Mouse (Mus musculus): ENCODE measurements around the gene Avpr2. TPM values are rescaled to one million over a fixed set of nuclear protein-coding genes. Genes with fewer than 3 reads are reported as not detected.

Avpr2 gene
- polyA plus RNA-seq, 1 experiment from 2014 or later: not detected

GRCm38 (mm10) chrX:73875881-73876280 is 16.0 kb upstream of the Avpr2 start:
- Histone ChIP-seq H3K4me1 (ENCODE audit: control insufficient read depth, insufficient read depth, low read length) (no peaks in the 10 kb centered on the region), H3K9me3 (ENCODE audit: control insufficient read depth, low read length) (no peaks in the 10 kb centered on the region), H3K4me3 (ENCODE audit: low read depth, low read length) (no peak overlapping the region), H3K4me2 (ENCODE audit: low read depth) (no peak overlapping the region), H3K36me3 (ENCODE audit: control insufficient read depth, insufficient read depth, low read length) (no peaks in the 10 kb centered on the region), H3K27ac (ENCODE audit: low read depth, low read length) (no peak overlapping the region), H3K27me3 (ENCODE audit: control insufficient read depth, insufficient read depth, low read length) (no peaks in the 10 kb centered on the region), H3K9ac (ENCODE audit: low read length) (no peak overlapping the region)
- 72% methylated on average over 2 of the region's 2 CpGs for WGBS
- no peak for DNase-seq (ENCODE audit: low spot score)
- ATAC-seq (ENCODE audit: insufficient read depth, low FRiP score, low TSS enrichment): no peak

- no peak for DNase-seq (ENCODE audit: low spot score)
- Histone ChIP-seq H3K4me3 (ENCODE audit: low read depth, low read length) (no peak overlapping the region), H3K9me3 (ENCODE audit: control insufficient read depth, low read length) (no peaks in the 10 kb centered on the region), H3K27me3 (ENCODE audit: control insufficient read depth, insufficient read depth, low read length) (no peaks in the 10 kb centered on the region), H3K27ac (ENCODE audit: low read depth, low read length) (no peak overlapping the region), H3K36me3 (ENCODE audit: control insufficient read depth, insufficient read depth, low read length) (no peaks in the 10 kb centered on the region), H3K4me2 (ENCODE audit: low read depth) (no peak overlapping the region), H3K4me1 (ENCODE audit: control insufficient read depth, insufficient read depth, low read length) (no peaks in the 10 kb centered on the region), H3K9ac (ENCODE audit: low read length) (no peak overlapping the region)
- ATAC-seq (ENCODE audit: insufficient read depth, low FRiP score, low TSS enrichment): no peak
- WGBS: 58% methylated on average over 1 of the region's 1 CpGs
These were observed 14.9 kb upstream of the Avpr2 start for GRCm38 (mm10) chrX:73877014-73877413.

GRCm38 (mm10) chrX:73880194-73881035 is 11.5 kb upstream of the Avpr2 start:
- peak overlapping the region; percentile 55 for H3K9ac ChIP-seq (ENCODE audit: low read length)
- H3K27ac ChIP-seq (ENCODE audit: low read depth, low read length): 0 out of 2 replicates have a peak overlapping the region, but pooled peaks have one; percentile 27
- H3K4me1 ChIP-seq (ENCODE audit: control insufficient read depth, insufficient read depth, low read length): no peaks in the 10 kb centered on the region
- H3K4me2 ChIP-seq (ENCODE audit: low read depth): peak overlapping the region; percentile 53
- peak; percentile 27 for ATAC-seq (ENCODE audit: insufficient read depth, low FRiP score, low TSS enrichment)
- H3K4me3 ChIP-seq (ENCODE audit: low read depth, low read length): peak overlapping the region; percentile 45
- peak; percentile 58 for DNase-seq (ENCODE audit: low spot score)
- no peaks in the 10 kb centered on the region for H3K27me3 ChIP-seq (ENCODE audit: control insufficient read depth, insufficient read depth, low read length)
- H3K36me3 ChIP-seq (ENCODE audit: control insufficient read depth, insufficient read depth, low read length): no peaks in the 10 kb centered on the region
- H3K9me3 ChIP-seq (ENCODE audit: control insufficient read depth, low read length): no peaks in the 10 kb centered on the region
- 15% methylated on average over 31 of the region's 48 CpGs for WGBS

- Histone ChIP-seq H3K9ac (ENCODE audit: low read length) (peak overlapping the region; percentile 55), H3K36me3 (ENCODE audit: control insufficient read depth, insufficient read depth, low read length) (no peaks in the 10 kb centered on the region), H3K9me3 (ENCODE audit: control insufficient read depth, low read length) (no peaks in the 10 kb centered on the region), H3K4me2 (ENCODE audit: low read depth) (peak overlapping the region; percentile 53), H3K4me1 (ENCODE audit: control insufficient read depth, insufficient read depth, low read length) (no peaks in the 10 kb centered on the region), H3K27me3 (ENCODE audit: control insufficient read depth, insufficient read depth, low read length) (no peaks in the 10 kb centered on the region), H3K27ac (ENCODE audit: low read depth, low read length) (0 out of 2 replicates have a peak overlapping the region, but pooled peaks have one; percentile 27), H3K4me3 (ENCODE audit: low read depth, low read length) (peak overlapping the region; percentile 45)
- ATAC-seq (ENCODE audit: insufficient read depth, low FRiP score, low TSS enrichment) (peak; percentile 68), DNase-seq (ENCODE audit: low spot score) (no peak)
- 30% methylated on average over 16 of the region's 16 CpGs for WGBS
These were observed 10.9 kb upstream of the Avpr2 start for GRCm38 (mm10) chrX:73881036-73881427.

- Histone ChIP-seq H3K27me3 (ENCODE audit: control insufficient read depth, insufficient read depth, low read length) (no peaks in the 10 kb centered on the region), H3K4me2 (ENCODE audit: low read depth) (peak overlapping the region; percentile 53; the same call in 1 of the 2 replicates), H3K4me1 (ENCODE audit: control insufficient read depth, insufficient read depth, low read length) (no peaks in the 10 kb centered on the region), H3K9ac (ENCODE audit: low read length) (peak overlapping the region; percentile 55; the same call in 1 of the 2 replicates), H3K36me3 (ENCODE audit: control insufficient read depth, insufficient read depth, low read length) (no peaks in the 10 kb centered on the region), H3K27ac (ENCODE audit: low read depth, low read length) (no peak overlapping the region), H3K9me3 (ENCODE audit: control insufficient read depth, low read length) (no peaks in the 10 kb centered on the region), H3K4me3 (ENCODE audit: low read depth, low read length) (no peak overlapping the region)
- 15% methylated on average over 6 of the region's 6 CpGs for WGBS
- ATAC-seq (ENCODE audit: insufficient read depth, low FRiP score, low TSS enrichment) (peak; percentile 50; the same call in 1 of the 2 replicates), DNase-seq (ENCODE audit: low spot score) (peak; percentile 36)
These were observed 10.4 kb upstream of the Avpr2 start for GRCm38 (mm10) chrX:73881463-73881862.

GRCm38 (mm10) chrX:73892833-73893232 is 931 bp downstream of the Avpr2 start:
- Histone ChIP-seq H3K27ac (ENCODE audit: low read depth, low read length) (no peak overlapping the region), H3K4me2 (ENCODE audit: low read depth) (no peak overlapping the region), H3K4me3 (ENCODE audit: low read depth, low read length) (no peak overlapping the region), H3K36me3 (ENCODE audit: control insufficient read depth, insufficient read depth, low read length) (no peaks in the 10 kb centered on the region), H3K9ac (ENCODE audit: low read length) (no peak overlapping the region), H3K9me3 (ENCODE audit: control insufficient read depth, low read length) (no peaks in the 10 kb centered on the region), H3K27me3 (ENCODE audit: control insufficient read depth, insufficient read depth, low read length) (no peaks in the 10 kb centered on the region), H3K4me1 (ENCODE audit: control insufficient read depth, insufficient read depth, low read length) (no peaks in the 10 kb centered on the region)
- DNase-seq (ENCODE audit: low spot score) (no peak), ATAC-seq (ENCODE audit: insufficient read depth, low FRiP score, low TSS enrichment) (no peak)
- 90% methylated on average over 14 of the region's 14 CpGs for WGBS

- no peak within 1 kb of the TSS for H3K4me3 ChIP-seq (ENCODE audit: low read depth, low read length)
- H3K9ac ChIP-seq (ENCODE audit: low read length): no peak within 1 kb of the TSS
- H3K9me3 ChIP-seq (ENCODE audit: control insufficient read depth, low read length): no peaks in the 10 kb centered on the region
- H3K4me2 ChIP-seq (ENCODE audit: low read depth): no peak within 1 kb of the TSS
- no peak for ATAC-seq (ENCODE audit: insufficient read depth, low FRiP score, low TSS enrichment)
- 21% methylated on average over 2 of the region's 2 CpGs for WGBS
- H3K27me3 ChIP-seq (ENCODE audit: control insufficient read depth, insufficient read depth, low read length): no peaks in the 10 kb centered on the region
- no peak within 1 kb of the TSS for H3K27ac ChIP-seq (ENCODE audit: low read depth, low read length)
- no peaks in the 10 kb centered on the region for H3K4me1 ChIP-seq (ENCODE audit: control insufficient read depth, insufficient read depth, low read length)
- DNase-seq (ENCODE audit: low spot score): peak; percentile 38
- H3K36me3 ChIP-seq (ENCODE audit: control insufficient read depth, insufficient read depth, low read length): no peaks in the 10 kb centered on the region
These were observed 3.8 kb downstream of the Avpr2 start, which contains the start of gene L1cam for GRCm38 (mm10) chrX:73895719-73896118. Gene L1cam (minus strand): TSS chrX:73896105.

- H3K4me1 ChIP-seq (ENCODE audit: control insufficient read depth, insufficient read depth, low read length): no peaks in the 10 kb centered on the region
- H3K27me3 ChIP-seq (ENCODE audit: control insufficient read depth, insufficient read depth, low read length): no peaks in the 10 kb centered on the region
These were observed 6.1 kb downstream of the Avpr2 start for GRCm38 (mm10) chrX:73897959-73898358.

GRCm38 (mm10) chrX:73910049-73910448 is 18.1 kb downstream of the Avpr2 start:
- DNase-seq (ENCODE audit: low spot score) (no peak), ATAC-seq (ENCODE audit: insufficient read depth, low FRiP score, low TSS enrichment) (no peak)
- Histone ChIP-seq H3K36me3 (ENCODE audit: control insufficient read depth, insufficient read depth, low read length) (no peaks in the 10 kb centered on the region), H3K4me2 (ENCODE audit: low read depth) (no peak overlapping the region), H3K27me3 (ENCODE audit: control insufficient read depth, insufficient read depth, low read length) (no peaks in the 10 kb centered on the region), H3K27ac (ENCODE audit: low read depth, low read length) (no peak overlapping the region), H3K4me3 (ENCODE audit: low read depth, low read length) (no peak overlapping the region), H3K4me1 (ENCODE audit: control insufficient read depth, insufficient read depth, low read length) (no peaks in the 10 kb centered on the region), H3K9ac (ENCODE audit: low read length) (no peak overlapping the region), H3K9me3 (ENCODE audit: control insufficient read depth, low read length) (no peaks in the 10 kb centered on the region)
- 82% methylated on average over 1 of the region's 1 CpGs for WGBS

More at GRCm38 (mm10) chrX:73897959-73898358, 6.1 kb downstream of the Avpr2 start:
- no peak overlapping the region for H3K4me3 ChIP-seq (ENCODE audit: low read depth, low read length)
- no peak overlapping the region for H3K9ac ChIP-seq (ENCODE audit: low read length)
- no peaks in the 10 kb centered on the region for H3K9me3 ChIP-seq (ENCODE audit: control insufficient read depth, low read length)
- H3K27ac ChIP-seq (ENCODE audit: low read depth, low read length): no peak overlapping the region
- ATAC-seq (ENCODE audit: insufficient read depth, low FRiP score, low TSS enrichment) (no peak), DNase-seq (ENCODE audit: low spot score) (no peak)
- WGBS: 80% methylated on average over 3 of the region's 3 CpGs
- H3K36me3 ChIP-seq (ENCODE audit: control insufficient read depth, insufficient read depth, low read length): no peaks in the 10 kb centered on the region
- H3K4me2 ChIP-seq (ENCODE audit: low read depth): no peak overlapping the region

Measured in neural tube, embryonic 11.5 days (tissue).